18 mouse cellular contexts compared by ENCODE assay signal in genomic region chr17:49124166-49124565, GRCm38 (mm10).
A peak's percentile ranks its signal among the peaks of the same experiment; 100 is the strongest.
DNase-seq lines count a peak whose midpoint lies in the region; ATAC-seq and TF ChIP-seq lines count a peak whose summit lies in the region.
"Had no signal": no experiment of that assay in that cellular context is flagged by ENCODE, and none has a peak within 500 bp of the region (broad histone marks: within the 10 kb centered on the region; RNA-seq: fewer than 3 reads in every experiment).

No protein-coding gene starts in this region.

- no peaks in the 10 kb centered on the region for H3K9me3 ChIP-seq in forebrain, embryonic 16.5 days (ENCODE audit: control insufficient read depth, low read length)
- H3K9me3 ChIP-seq in forebrain, embryonic 11.5 days (ENCODE audit: control insufficient read depth, low read length): no peaks in the 10 kb centered on the region
- peaks cover 7% of the 10 kb centered on the region; the same call in 1 of the 2 replicates for H3K9me3 ChIP-seq in E14TG2a.4 (ENCODE audit: low read length)
- H3K9me3 ChIP-seq: embryonic facial prominence, embryonic 12.5 days; forebrain, embryonic 10.5 days; limb, embryonic 13.5 days had no signal

- WGBS in forebrain, embryonic 16.5 days: 89% methylated on average over 1 of the region's 1 CpGs
- 90% methylated on average over 1 of the region's 1 CpGs for WGBS in forebrain, embryonic 11.5 days

- H3K4me2 ChIP-seq in forebrain, embryonic 16.5 days (ENCODE audit: low read length): no peak overlapping the region
- H3K4me2 ChIP-seq in forebrain, embryonic 11.5 days (ENCODE audit: low read depth, low read length, severe bottlenecking): no peak overlapping the region
- H3K4me2 ChIP-seq: embryonic facial prominence, embryonic 12.5 days; limb, embryonic 13.5 days; midbrain, embryonic 11.5 days had no signal

- H3K36me3 ChIP-seq in forebrain, embryonic 16.5 days (ENCODE audit: control insufficient read depth, insufficient read depth): no peaks in the 10 kb centered on the region
- H3K36me3 ChIP-seq in forebrain, embryonic 11.5 days (ENCODE audit: control insufficient read depth, insufficient read depth, low read length): no peaks in the 10 kb centered on the region
- H3K36me3 ChIP-seq in E14TG2a.4 (ENCODE audit: insufficient read depth, low read length): no peaks in the 10 kb centered on the region
- H3K36me3 ChIP-seq: embryonic facial prominence, embryonic 12.5 days; forebrain, embryonic 10.5 days; limb, embryonic 13.5 days had no signal

- TF ChIP-seq CTCF in left cerebral cortex, adult 2 months (IDR thresholded peaks at IDR 0.05): peak; percentile 40
- peak; percentile 61 for TF ChIP-seq CTCF in E14TG2a.4 (conservative IDR thresholded peaks at IDR 0.05; ENCODE audit: low read length)

- DNase-seq in forebrain, embryonic 11.5 days (ENCODE audit: low spot score): no peak
- DNase-seq in left cerebral cortex, adult 2 months (ENCODE audit: extremely low spot score in 1 of 2, low spot score in 2 of 2): no peak
- no peak for DNase-seq in left cerebral cortex, adult 18-20 months (ENCODE audit: low spot score in 2 of 2)
- DNase-seq in brain, embryonic 18.5 days (ENCODE audit: low read depth, low spot score): peak; percentile 8
- DNase-seq in kidney, adult 18-20 months: no peak
- DNase-seq in right cerebral cortex, postnatal 4 days: no peak
- DNase-seq: adrenal gland, adult 2 months; cerebellum, adult 9-11 months; kidney, postnatal 36 days; layer of hippocampus, postnatal 36 days; lung, postnatal 10 days; thymus, postnatal 4 days had no signal

- H3K27ac ChIP-seq in forebrain, embryonic 16.5 days (ENCODE audit: low read length): no peak overlapping the region
- H3K27ac ChIP-seq in forebrain, embryonic 11.5 days (ENCODE audit: low read depth, low read length): no peak overlapping the region
- H3K27ac ChIP-seq in left cerebral cortex, adult 2 months: no peak overlapping the region
- H3K27ac ChIP-seq: embryonic facial prominence, embryonic 12.5 days; forebrain, embryonic 10.5 days; limb, embryonic 13.5 days had no signal

- 0 out of 2 replicates have a peak, but pooled peaks have one; percentile 40 for ATAC-seq in forebrain, embryonic 16.5 days
- ATAC-seq in forebrain, embryonic 11.5 days (replicated peaks; ENCODE audit: low FRiP score): no peak

- H3K9ac ChIP-seq in forebrain, embryonic 16.5 days (replicated peaks; ENCODE audit: low read depth, low read length): no peak overlapping the region
- H3K9ac ChIP-seq in forebrain, embryonic 11.5 days (ENCODE audit: low read length): no peak overlapping the region
- H3K9ac ChIP-seq: embryonic facial prominence, embryonic 12.5 days; limb, embryonic 13.5 days had no signal

- H3K4me1 ChIP-seq in forebrain, embryonic 16.5 days (replicated peaks; ENCODE audit: control insufficient read depth, insufficient read depth, low read length): no peaks in the 10 kb centered on the region
- H3K4me1 ChIP-seq in forebrain, embryonic 11.5 days (replicated peaks; ENCODE audit: control insufficient read depth, insufficient read depth, low read length): no peaks in the 10 kb centered on the region
- no peaks in the 10 kb centered on the region for H3K4me1 ChIP-seq in E14TG2a.4 (replicated peaks; ENCODE audit: low read depth, low read length)
- H3K4me1 ChIP-seq: embryonic facial prominence, embryonic 12.5 days; forebrain, embryonic 10.5 days; limb, embryonic 13.5 days had no signal

- no peak overlapping the region for H3K4me3 ChIP-seq in forebrain, embryonic 16.5 days (replicated peaks; ENCODE audit: low read length)
- H3K4me3 ChIP-seq in forebrain, embryonic 11.5 days (ENCODE audit: low read depth, low read length): no peak overlapping the region
- no peak overlapping the region for H3K4me3 ChIP-seq in left cerebral cortex, adult 2 months
- H3K4me3 ChIP-seq in E14TG2a.4 (replicated peaks; ENCODE audit: low read length): no peak overlapping the region
- H3K4me3 ChIP-seq: embryonic facial prominence, embryonic 12.5 days; forebrain, embryonic 10.5 days; limb, embryonic 13.5 days had no signal

- intact Hi-C loops in left cerebral cortex, adult 2 months (cut with DNase I): loop anchor here (10.0 kb wide), 1 partner anchor 281 kb away; no protein-coding TSS in a partner anchor

- no peaks in the 10 kb centered on the region for H3K27me3 ChIP-seq in forebrain, embryonic 16.5 days (replicated peaks; ENCODE audit: control insufficient read depth, insufficient read depth, low read length)
- no peaks in the 10 kb centered on the region for H3K27me3 ChIP-seq in forebrain, embryonic 11.5 days (ENCODE audit: control insufficient read depth, insufficient read depth, low read length)
- no peaks in the 10 kb centered on the region for H3K27me3 ChIP-seq in E14TG2a.4 (ENCODE audit: insufficient read depth, low read length)
- H3K27me3 ChIP-seq: embryonic facial prominence, embryonic 12.5 days; limb, embryonic 13.5 days had no signal
